Mouse (Mus musculus) kidney, adult 18-20 months (tissue): ENCODE measurements at regions not wholly inside any gene's neighbourhood (a gene's known extent, or its start where the extent isn't known, plus 50 kb on each side); places are given as distances from the start of the nearest gene placed in this dataset.

ENCODE experiments used
- DNase-seq: peaks from one replicate; pipeline ENCODE4 v3.0.0; 2021

- DNase-seq: no peak
Measured at GRCm38 (mm10) chr11:64801351-64801750, 177.5 kb upstream of the Elac2 start.

GRCm38 (mm10) chr11:64805567-64805966 is 173.3 kb upstream of the Elac2 start:
- no peak for DNase-seq

GRCm38 (mm10) chr11:64812408-64812807 is 166.4 kb upstream of the Elac2 start:
- no peak for DNase-seq

GRCm38 (mm10) chr11:64829429-64829828 is 149.4 kb upstream of the Elac2 start:
- DNase-seq: no peak

GRCm38 (mm10) chr11:64832453-64832852 is 146.4 kb upstream of the Elac2 start:
- DNase-seq: no peak

GRCm38 (mm10) chr11:64833786-64834185 is 145.1 kb upstream of the Elac2 start:
- DNase-seq: no peak

GRCm38 (mm10) chr11:64836771-64837170 is 142.1 kb upstream of the Elac2 start:
- DNase-seq: no peak

- no peak for DNase-seq
Measured at GRCm38 (mm10) chr11:64841092-64841491, 137.7 kb upstream of the Elac2 start.

GRCm38 (mm10) chr11:64842775-64843530 is 135.9 kb upstream of the Elac2 start:
- no peak for DNase-seq

- DNase-seq: no peak
Measured at GRCm38 (mm10) chr11:64846577-64847147, 132.2 kb upstream of the Elac2 start.

GRCm38 (mm10) chr11:64859636-64860035 is 119.2 kb upstream of the Elac2 start:
- no peak for DNase-seq

GRCm38 (mm10) chr11:64880674-64881073 is 98.2 kb upstream of the Elac2 start:
- no peak for DNase-seq

- no peak for DNase-seq
Measured at GRCm38 (mm10) chr11:64884518-64884917, 94.3 kb upstream of the Elac2 start.

- DNase-seq: no peak
Measured at GRCm38 (mm10) chr11:64889335-64890020, 89.4 kb upstream of the Elac2 start.

GRCm38 (mm10) chr11:64890776-64891175 is 88.1 kb upstream of the Elac2 start:
- DNase-seq: no peak

- no peak for DNase-seq
Measured at GRCm38 (mm10) chr11:64895804-64896466, 82.9 kb upstream of the Elac2 start.

- peak; percentile 76 for DNase-seq
Measured at GRCm38 (mm10) chr11:64898758-64899586, 79.9 kb upstream of the Elac2 start.

- no peak for DNase-seq
Measured at GRCm38 (mm10) chr11:64899587-64900278, 79.1 kb upstream of the Elac2 start.

- DNase-seq: no peak
Measured at GRCm38 (mm10) chr11:64916783-64917182, 62.1 kb upstream of the Elac2 start.

GRCm38 (mm10) chr11:64917301-64917700 is 61.5 kb upstream of the Elac2 start:
- no peak for DNase-seq

- no peak for DNase-seq
Measured at GRCm38 (mm10) chr11:64924989-64925388, 53.8 kb upstream of the Elac2 start.

- no peak for DNase-seq
Measured at GRCm38 (mm10) chr11:64925970-64926369, 52.9 kb upstream of the Elac2 start.
